Mouse (Mus musculus) limb, embryonic 10.5 days (tissue): Measurements from ENCODE around the gene Tsfm. TPM values are rescaled to one million over a fixed set of nuclear protein-coding genes. Genes with fewer than 3 reads are reported as not detected.
"Not testable (repeated sequence)": the region's sequence is repeated elsewhere in the genome, so short reads cannot be mapped to it uniquely, and the experiment has no call there.

Experiments
- DNase-seq: peaks from one replicate; pipeline ENCODE4 v3.0.0-alpha.2; 2017; ENCODE audit warnings: low spot score
- H3K27ac ChIP-seq: fragments of 300-500 bp; sonication (generic); 2 replicates; pipeline ENCODE4 v1.5.1; 2016; ENCODE audit warnings: mild to moderate bottlenecking
- H3K27me3 ChIP-seq: fragments of 300-500 bp; sonication (generic); 2 replicates; pipeline ENCODE4 v1.6.1; 2016; ENCODE audit warnings: low read depth, mild to moderate bottlenecking; ENCODE audit not compliant: poor library complexity, severe bottlenecking
- H3K36me3 ChIP-seq: fragments of 300-500 bp; sonication (generic); 2 replicates; pipeline ENCODE4 v1.6.1; 2016; ENCODE audit warnings: mild to moderate bottlenecking, moderate library complexity
- H3K4me1 ChIP-seq: fragments of 300-500 bp; sonication (generic); 2 replicates; pipeline ENCODE4 v1.6.1; 2016
- H3K4me3 ChIP-seq: fragments of 300-500 bp; sonication (generic); 2 replicates; pipeline ENCODE4 v1.5.1; 2016; ENCODE audit warnings: mild to moderate bottlenecking, moderate library complexity
- H3K9me3 ChIP-seq: fragments of 300-500 bp; sonication (generic); replicated peaks from 2 replicates; pipeline ENCODE4 v1.6.1; 2016; ENCODE audit warnings: mild to moderate bottlenecking
- WGBS: fragments of 180-500 bp; shearing (Covaris S2); methylation state at CpG from one replicate; pipeline ENCODE4 v1.1.7; 2016; 5-methylcytosine and 5-hydroxymethylcytosine counted together
- polyA plus RNA-seq: library from polyadenylated mRNA; unstranded; fragments of >200 nt; fragmentation: Nextera tagmentation; extraction: Ambion mirVana; gene quantifications from 2 replicates; pipeline ENCODE4 v1.2.1, GENCODE M21; 2016

Gene Tsfm
- 109 and 114 TPM in 2 replicates for polyA plus RNA-seq

DNA sequence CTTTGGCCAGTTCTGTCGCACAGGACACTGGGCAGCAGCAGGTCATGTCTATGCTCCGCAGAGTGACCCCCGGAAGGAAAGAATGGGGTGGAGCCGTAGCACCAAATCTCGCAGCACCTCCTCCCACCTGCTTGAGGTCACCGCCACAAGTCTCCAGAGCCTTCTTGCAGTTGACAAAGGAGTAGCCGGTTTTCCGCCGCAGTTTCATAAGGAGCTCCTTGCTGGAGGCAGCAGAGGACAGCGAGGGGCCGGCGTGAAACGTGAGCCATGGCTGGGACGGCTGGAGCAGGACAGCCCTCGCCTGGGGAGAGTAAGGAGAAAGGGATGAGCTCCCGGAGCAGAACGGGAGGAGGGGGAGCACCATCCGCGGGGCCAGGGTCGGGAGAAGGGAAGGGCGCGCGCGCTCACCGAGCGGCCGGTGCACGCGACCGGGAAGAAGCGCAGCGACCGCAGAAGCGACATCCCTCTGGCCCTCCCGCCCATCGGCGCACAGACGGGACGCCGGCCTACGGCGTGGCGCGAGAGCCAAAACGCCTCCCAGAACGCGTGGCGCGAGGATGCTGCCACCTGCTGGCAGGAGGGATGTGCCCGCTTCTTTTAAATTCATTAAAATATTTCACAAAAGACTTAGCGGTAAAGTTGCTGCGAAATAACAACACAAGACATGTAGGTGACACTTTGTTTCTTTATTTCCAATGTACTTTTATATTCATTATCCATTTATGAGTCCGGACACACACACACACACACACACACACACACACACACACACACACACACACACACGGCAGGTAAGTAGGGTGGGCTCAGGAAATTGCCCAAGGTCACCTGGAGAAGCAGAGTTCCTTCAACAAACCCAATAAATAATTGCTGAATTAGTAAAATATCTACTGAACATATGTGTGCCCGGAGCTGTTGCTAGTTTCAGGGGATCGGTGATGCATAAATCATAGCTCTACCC lies at the start of gene Tsfm:
Gene Tsfm (minus strand): TSS at position 505 of the 961 bp plus-strand sequence.
- peaks cover 39% of the 10 kb centered on the region for H3K36me3 ChIP-seq
- H3K4me3 ChIP-seq, result peak within 1 kb of the TSS; percentile 93
- WGBS, result 5% methylated on average over 56 of the region's 56 CpGs
- DNase-seq, result peak; percentile 94
- no peaks in the 10 kb centered on the region for H3K9me3 ChIP-seq
- H3K4me1 ChIP-seq, result peaks cover 12% of the 10 kb centered on the region
- peak within 1 kb of the TSS; percentile 94 for H3K27ac ChIP-seq
- no peaks in the 10 kb centered on the region for H3K27me3 ChIP-seq

DNA sequence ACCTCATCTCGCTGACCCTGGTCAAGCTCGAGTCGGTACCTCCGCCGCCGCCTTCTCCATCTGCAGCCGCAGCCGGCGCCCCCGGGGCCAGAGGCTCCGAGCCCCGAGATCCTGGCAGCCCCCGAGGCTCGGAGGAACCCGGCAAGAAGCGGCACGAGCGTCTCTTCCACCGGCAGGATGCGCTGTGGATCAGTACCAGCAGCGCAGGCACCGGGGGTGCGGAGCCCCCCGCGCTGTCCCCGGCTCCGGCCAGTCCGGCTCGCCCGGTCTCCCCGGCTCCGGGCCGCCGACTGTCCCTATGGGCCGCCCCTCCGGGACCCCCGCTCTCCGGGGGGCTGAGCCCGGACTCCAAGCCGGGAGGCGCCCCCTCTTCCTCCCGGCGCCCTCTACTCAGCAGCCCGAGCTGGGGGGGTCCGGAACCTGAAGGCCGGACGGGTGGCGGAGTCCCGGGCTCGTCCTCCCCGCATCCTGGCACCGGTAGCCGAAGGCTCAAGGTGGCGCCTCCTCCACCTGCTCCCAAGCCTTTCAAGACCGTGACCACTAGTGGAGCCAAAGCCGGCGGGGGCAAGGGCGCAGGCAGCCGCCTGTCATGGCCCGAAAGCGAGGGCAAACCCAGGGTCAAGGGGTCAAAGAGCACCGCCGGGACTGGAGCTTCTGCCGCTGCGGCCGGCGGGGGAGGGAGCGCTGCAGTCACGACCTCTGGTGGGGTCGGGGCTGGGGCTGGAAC lies 49.2 kb upstream of the Tsfm start:
- Histone ChIP-seq H3K4me1 (peaks cover 51% of the 10 kb centered on the region), H3K36me3 (no peaks in the 10 kb centered on the region), H3K27me3 (peaks cover 100% of the 10 kb centered on the region), H3K4me3 (peak overlapping the region; percentile 61), H3K27ac (peak overlapping the region; percentile 60), H3K9me3 (no peaks in the 10 kb centered on the region)
- 1% methylated on average over 70 of the region's 70 CpGs for WGBS
- DNase-seq, result peak; percentile 60

DNA sequence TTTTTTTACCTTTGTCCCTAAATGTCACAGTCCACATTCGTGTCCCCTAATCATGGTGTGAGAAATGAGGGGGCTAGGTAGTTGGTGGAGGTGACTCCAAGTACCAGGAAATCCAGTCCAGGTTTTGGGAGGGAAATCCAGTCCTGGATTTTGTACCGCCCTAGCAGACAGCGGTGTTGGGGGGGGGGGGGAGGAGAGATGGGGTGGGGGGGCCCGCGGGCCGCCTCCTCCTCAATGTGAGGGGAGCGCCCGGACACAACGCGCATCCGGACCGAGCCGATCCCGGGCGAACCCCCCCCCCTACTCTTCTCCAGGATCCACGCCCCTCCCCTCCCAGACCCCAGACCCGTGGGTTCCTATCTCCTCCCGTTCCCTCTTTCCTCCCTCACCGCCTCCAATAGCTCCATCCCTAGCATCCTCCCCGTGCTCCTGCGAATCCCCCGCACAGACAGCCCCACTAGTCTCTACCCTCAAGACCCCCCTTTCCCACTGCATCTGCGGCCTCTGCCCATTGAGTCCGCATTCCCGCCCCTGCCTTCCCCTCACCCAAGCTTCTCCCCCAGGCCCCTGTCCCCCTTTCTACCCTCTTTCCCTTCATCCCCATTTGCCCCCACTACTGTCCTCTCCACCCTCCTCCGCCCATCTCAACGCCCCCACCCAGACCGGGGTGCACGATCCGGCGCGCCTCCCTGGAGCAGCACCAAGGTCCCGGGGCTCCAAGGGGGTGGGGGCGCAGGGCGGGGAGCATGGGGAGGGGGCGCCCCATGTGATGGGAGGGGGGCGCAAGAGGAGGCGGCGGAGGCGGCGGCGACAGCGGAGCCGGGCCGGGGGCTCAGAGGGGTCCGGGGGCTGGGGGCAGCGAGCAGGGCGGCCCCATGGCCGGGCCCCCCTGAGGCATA lies 48.3 kb upstream of the Tsfm start:
- H3K27ac ChIP-seq, result peak overlapping the region; percentile 60
- peak; percentile 71 for DNase-seq
- peaks cover 51% of the 10 kb centered on the region for H3K4me1 ChIP-seq
- 2% methylated on average over 49 of the region's 49 CpGs for WGBS
- H3K36me3 ChIP-seq, result no peaks in the 10 kb centered on the region
- peak overlapping the region; percentile 61 for H3K4me3 ChIP-seq
- H3K9me3 ChIP-seq, result no peaks in the 10 kb centered on the region
- H3K27me3 ChIP-seq, result peaks cover 93% of the 10 kb centered on the region

- H3K27me3 ChIP-seq, result peaks cover 85% of the 10 kb centered on the region
- 5% methylated on average over 12 of the region's 12 CpGs for WGBS
- peaks cover 51% of the 10 kb centered on the region for H3K4me1 ChIP-seq
- no peak overlapping the region for H3K27ac ChIP-seq
- no peaks in the 10 kb centered on the region for H3K9me3 ChIP-seq
- DNase-seq, result no peak
- no peaks in the 10 kb centered on the region for H3K36me3 ChIP-seq
- peak overlapping the region; percentile 61 for H3K4me3 ChIP-seq
Observed at GRCm38 (mm10) chr10:127078001-127078676, 47.5 kb upstream of the Tsfm start.

GRCm38 (mm10) chr10:127077515-127077914 lies 46.9 kb upstream of the Tsfm start:
- Histone ChIP-seq H3K4me3 (no peak overlapping the region), H3K36me3 (no peaks in the 10 kb centered on the region), H3K9me3 (no peaks in the 10 kb centered on the region), H3K27ac (no peak overlapping the region), H3K27me3 (peaks cover 79% of the 10 kb centered on the region), H3K4me1 (peaks cover 51% of the 10 kb centered on the region)
- 4% methylated on average over 10 of the region's 10 CpGs for WGBS
- DNase-seq, result no peak

GRCm38 (mm10) chr10:127076082-127076481 lies 45.4 kb upstream of the Tsfm start:
- Histone ChIP-seq H3K4me3 (no peak overlapping the region), H3K4me1 (peaks cover 44% of the 10 kb centered on the region), H3K27me3 (peaks cover 64% of the 10 kb centered on the region), H3K27ac (no peak overlapping the region), H3K9me3 (no peaks in the 10 kb centered on the region), H3K36me3 (no peaks in the 10 kb centered on the region)
- WGBS, result 38% methylated on average over 4 of the region's 4 CpGs
- DNase-seq, result no peak

- Histone ChIP-seq H3K9me3 (no peaks in the 10 kb centered on the region), H3K27ac (no peak overlapping the region), H3K36me3 (no peaks in the 10 kb centered on the region), H3K4me1 (peaks cover 45% of the 10 kb centered on the region), H3K27me3 (peaks cover 60% of the 10 kb centered on the region), H3K4me3 (no peak overlapping the region)
- WGBS, result 82% methylated on average over 8 of the region's 8 CpGs
- no peak for DNase-seq
Observed at GRCm38 (mm10) chr10:127075651-127076050, 45.0 kb upstream of the Tsfm start.

GRCm38 (mm10) chr10:127075080-127075479 lies 44.4 kb upstream of the Tsfm start, which contains the start of gene Agap2:
Gene Agap2 (plus strand): TSS chr10:127075284.
- Histone ChIP-seq H3K4me3 (no peak within 1 kb of the TSS), H3K27ac (no peak within 1 kb of the TSS), H3K4me1 (peaks cover 42% of the 10 kb centered on the region), H3K27me3 (peaks cover 54% of the 10 kb centered on the region), H3K36me3 (no peaks in the 10 kb centered on the region), H3K9me3 (no peaks in the 10 kb centered on the region)
- WGBS, result 62% methylated on average over 9 of the region's 9 CpGs
- no peak for DNase-seq

GRCm38 (mm10) chr10:127073981-127074380 lies 43.3 kb upstream of the Tsfm start:
- Histone ChIP-seq H3K36me3 (no peaks in the 10 kb centered on the region), H3K4me3 (no peak overlapping the region), H3K27me3 (peaks cover 43% of the 10 kb centered on the region), H3K4me1 (peaks cover 38% of the 10 kb centered on the region), H3K9me3 (no peaks in the 10 kb centered on the region), H3K27ac (no peak overlapping the region)
- DNase-seq, result no peak
- 92% methylated on average over 1 of the region's 1 CpGs for whole genome bisulfite sequencing

- Histone ChIP-seq H3K27me3 (peaks cover 33% of the 10 kb centered on the region), H3K4me1 (peaks cover 35% of the 10 kb centered on the region)
- not testable (repeated sequence) for H3K4me3 ChIP-seq, H3K27ac ChIP-seq, H3K36me3 ChIP-seq, H3K9me3 ChIP-seq, DNase-seq
- 79% methylated on average over 2 of the region's 2 CpGs for WGBS
Observed at GRCm38 (mm10) chr10:127072969-127073368, 42.3 kb upstream of the Tsfm start.

GRCm38 (mm10) chr10:127072270-127072669 lies 41.6 kb upstream of the Tsfm start:
- not testable (repeated sequence) for H3K4me3 ChIP-seq, DNase-seq, H3K27ac ChIP-seq, H3K9me3 ChIP-seq
- H3K36me3 ChIP-seq, result peaks cover 16% of the 10 kb centered on the region
- peaks cover 30% of the 10 kb centered on the region for H3K4me1 ChIP-seq
- WGBS, result 92% methylated on average over 4 of the region's 4 CpGs
- H3K27me3 ChIP-seq, result peaks cover 26% of the 10 kb centered on the region

GRCm38 (mm10) chr10:127071203-127071602 lies 40.6 kb upstream of the Tsfm start:
- peak overlapping the region; percentile 89; the same call in 1 of the 2 replicates for H3K27ac ChIP-seq

More at GRCm38 (mm10) chr10:127071203-127071602, 40.6 kb upstream of the Tsfm start:
- WGBS, result 80% methylated on average over 9 of the region's 9 CpGs
- peaks cover 26% of the 10 kb centered on the region for H3K36me3 ChIP-seq
- no peak for DNase-seq
- peak overlapping the region; percentile 68 for H3K4me3 ChIP-seq
- peaks cover 33% of the 10 kb centered on the region for H3K4me1 ChIP-seq
- peaks cover 15% of the 10 kb centered on the region for H3K27me3 ChIP-seq
- H3K9me3 ChIP-seq, result no peaks in the 10 kb centered on the region
